Comparison of ENCODE assay signal across 31 mouse cellular contexts in the genomic region with DNA sequence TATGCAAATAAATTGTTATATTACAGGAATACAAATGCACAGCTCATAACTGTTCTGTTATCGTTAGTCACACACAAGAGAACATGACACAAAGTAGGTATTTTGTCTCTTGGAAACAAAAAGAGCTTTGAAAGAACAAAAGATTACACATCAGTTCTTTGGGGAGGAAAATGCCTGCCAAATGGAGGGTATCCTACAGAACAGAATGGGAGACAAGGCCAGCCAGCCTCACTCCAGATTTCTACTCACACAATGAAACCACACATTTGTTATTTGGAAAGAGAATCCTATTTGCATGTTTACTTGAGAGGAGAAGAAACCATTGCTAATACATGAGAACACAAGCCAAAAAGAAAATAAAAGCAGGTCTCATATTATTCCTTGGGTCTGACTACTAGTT.
DNase-seq lines count a peak whose midpoint lies in the region; ATAC-seq and TF ChIP-seq lines count a peak whose summit lies in the region.
"Had no signal": no experiment of that assay in that cellular context is flagged by ENCODE, and none has a peak within 500 bp of the region (broad histone marks: within the 10 kb centered on the region; RNA-seq: fewer than 3 reads in every experiment).

No protein-coding gene starts in this region.

- H3K27me3 ChIP-seq in hindbrain, embryonic 14.5 days (ENCODE audit: control insufficient read depth, insufficient read depth, low read length): no peaks in the 10 kb centered on the region
- H3K27me3 ChIP-seq: embryonic facial prominence, embryonic 12.5 days; heart, embryonic 12.5 days; kidney, embryonic 15.5 days; liver, embryonic 12.5 days; midbrain, embryonic 12.5 days; neural tube, embryonic 13.5 days had no signal

- no peak for DNase-seq in layer of hippocampus, adult 2 months (ENCODE audit: low spot score in 2 of 2)
- no peak for DNase-seq in layer of hippocampus, postnatal 10 days (ENCODE audit: low spot score in 2 of 2)
- peak; percentile 43 for DNase-seq in Muller cell, postnatal 12 days (ENCODE audit: inconsistent ontology term)
- DNase-seq in brain, embryonic 14.5 days (ENCODE audit: low read depth): peak; percentile 52
- no peak for DNase-seq in hindbrain, embryonic 14.5 days (ENCODE audit: low spot score)
- no peak for DNase-seq in gastrocnemius, postnatal 10 days
- DNase-seq in ovary, postnatal 14 days (ENCODE audit: low spot score): no peak
- DNase-seq: adrenal gland, adult 8-10 months; cerebellum, adult 11-12 months; cerebellum, adult 9-11 months; embryo, embryonic 11 days; gastrocnemius, postnatal 25 days; heart, adult 2 months; heart, postnatal 4 days; kidney, adult 18-20 months; kidney, postnatal 25 days; left cerebral cortex, postnatal 4 days; liver, postnatal 0 days; lung, postnatal 36 days; retina, postnatal 1 day; right cerebral cortex, postnatal 14 days; thymus, postnatal 14 days had no signal

- no peak overlapping the region for H3K4me2 ChIP-seq in hindbrain, embryonic 14.5 days (replicated peaks)
- H3K4me2 ChIP-seq: embryonic facial prominence, embryonic 12.5 days; heart, embryonic 12.5 days; kidney, embryonic 15.5 days; liver, embryonic 12.5 days; midbrain, embryonic 12.5 days; neural tube, embryonic 13.5 days had no signal

- H3K9me3 ChIP-seq in hindbrain, embryonic 14.5 days (ENCODE audit: control insufficient read depth, low read length): no peaks in the 10 kb centered on the region
- H3K9me3 ChIP-seq: embryonic facial prominence, embryonic 12.5 days; heart, embryonic 12.5 days; kidney, embryonic 15.5 days; liver, embryonic 12.5 days; midbrain, embryonic 12.5 days; neural tube, embryonic 13.5 days had no signal

- ATAC-seq in hindbrain, embryonic 14.5 days (ENCODE audit: low FRiP score): no peak
- ATAC-seq: activated CD4-positive, CD25-positive, alpha-beta regulatory T cell, adult 4 months; CD4-positive, CD25-positive, alpha-beta regulatory T cell, adult 4 months; forebrain, embryonic 14.5 days; liver, embryonic 12.5 days; liver, postnatal 0 days had no signal

- 27% methylated on average over 1 of the region's 1 CpGs for WGBS in hindbrain, embryonic 14.5 days

- H3K4me1 ChIP-seq in hindbrain, embryonic 14.5 days (replicated peaks; ENCODE audit: control insufficient read depth, insufficient read depth, low read length): peaks cover 15% of the 10 kb centered on the region
- H3K4me1 ChIP-seq: embryonic facial prominence, embryonic 12.5 days; heart, embryonic 12.5 days; liver, embryonic 12.5 days; midbrain, embryonic 12.5 days had no signal

- TF ChIP-seq POLR2A in brain, embryonic 14.5 days (IDR thresholded peaks at IDR 0.05; ENCODE audit: borderline replicate concordance, extremely low read depth, insufficient read depth, insufficient read length, poor library complexity, severe bottlenecking): no peak

- TF ChIP-seq CTCF in layer of hippocampus, adult 2 months (conservative IDR thresholded peaks at IDR 0.05): no peak
- no peak for TF ChIP-seq CTCF in brain, embryonic 14.5 days (IDR thresholded peaks at IDR 0.05; ENCODE audit: borderline replicate concordance, extremely low read depth, insufficient read depth, insufficient read length)

- no peak overlapping the region for H3K4me3 ChIP-seq in layer of hippocampus, adult 2 months
- H3K4me3 ChIP-seq in hindbrain, embryonic 14.5 days (replicated peaks; ENCODE audit: low read length): no peak overlapping the region
- H3K4me3 ChIP-seq: embryonic facial prominence, embryonic 12.5 days; heart, adult 2 months; heart, embryonic 12.5 days; kidney, embryonic 15.5 days; liver, embryonic 12.5 days; midbrain, embryonic 12.5 days; neural tube, embryonic 13.5 days had no signal

- H3K36me3 ChIP-seq in hindbrain, embryonic 14.5 days (replicated peaks; ENCODE audit: control insufficient read depth, insufficient read depth): no peaks in the 10 kb centered on the region
- H3K36me3 ChIP-seq: embryonic facial prominence, embryonic 12.5 days; heart, embryonic 12.5 days; kidney, embryonic 15.5 days; liver, embryonic 12.5 days; midbrain, embryonic 12.5 days; neural tube, embryonic 13.5 days had no signal

- H3K9ac ChIP-seq in hindbrain, embryonic 14.5 days: no peak overlapping the region
- H3K9ac ChIP-seq: embryonic facial prominence, embryonic 12.5 days; heart, embryonic 12.5 days; kidney, embryonic 15.5 days; liver, embryonic 12.5 days; liver, postnatal 0 days; midbrain, embryonic 12.5 days; neural tube, embryonic 13.5 days had no signal

- peak overlapping the region; percentile 61 for H3K27ac ChIP-seq in layer of hippocampus, adult 2 months
- 0 out of 2 replicates have a peak overlapping the region, but pooled peaks have one; percentile 11 for H3K27ac ChIP-seq in hindbrain, embryonic 14.5 days
- H3K27ac ChIP-seq: embryonic facial prominence, embryonic 12.5 days; heart, adult 2 months; kidney, embryonic 15.5 days; liver, embryonic 12.5 days; midbrain, embryonic 12.5 days; neural tube, embryonic 13.5 days had no signal

Comparison
In these comparisons a context has a peak if more than half of its experiments do, and no peak if none do; other contexts are left out.
1. DNase-seq: peak in Muller cell, postnatal 12 days (single experiment) and brain, embryonic 14.5 days (single experiment); none in layer of hippocampus, adult 2 months (0 of 2), layer of hippocampus, postnatal 10 days (0 of 2), hindbrain, embryonic 14.5 days (single experiment), gastrocnemius, postnatal 10 days (single experiment) and ovary, postnatal 14 days (single experiment).